Mouse (Mus musculus) CD4-positive, CD25-positive, alpha-beta regulatory T cell, adult 2 months (primary cell): ENCODE results near the gene Gm9913.

Experiments used
- DNase-seq: peaks from one replicate; pipeline ENCODE4 v3.0.0-alpha.2; 2012; ENCODE audit warnings: low read depth, low spot score

Gene Gm9913

GRCm38 (mm10) chr2:125505006-125505745, at the start of gene Gm9913:
Gm9913 (plus strand) TSS chr2:125505089.
- DNase-seq, result no peak

- DNase-seq, result peak; percentile 17
Observed at GRCm38 (mm10) chr2:125456059-125456789, 48.7 kb upstream of the Gm9913 start.

- no peak for DNase-seq
Observed at GRCm38 (mm10) chr2:125459087-125459486, 45.8 kb upstream of the Gm9913 start.

GRCm38 (mm10) chr2:125464036-125464435, 40.9 kb upstream of the Gm9913 start:
- DNase-seq, result no peak

GRCm38 (mm10) chr2:125470553-125471295, 34.2 kb upstream of the Gm9913 start:
- DNase-seq, result no peak

- DNase-seq, result no peak
Observed at GRCm38 (mm10) chr2:125471721-125472120, 33.2 kb upstream of the Gm9913 start.

- DNase-seq, result no peak
Observed at GRCm38 (mm10) chr2:125473228-125473627, 31.7 kb upstream of the Gm9913 start.

- DNase-seq, result no peak
Observed at GRCm38 (mm10) chr2:125474690-125475089, 30.2 kb upstream of the Gm9913 start.

- no peak for DNase-seq
Observed at GRCm38 (mm10) chr2:125476231-125476630, 28.7 kb upstream of the Gm9913 start.

- no peak for DNase-seq
Observed at GRCm38 (mm10) chr2:125477367-125477766, 27.5 kb upstream of the Gm9913 start.

GRCm38 (mm10) chr2:125478705-125479104, 26.2 kb upstream of the Gm9913 start:
- no peak for DNase-seq

- DNase-seq, result no peak
Observed at GRCm38 (mm10) chr2:125480057-125480456, 24.8 kb upstream of the Gm9913 start.

- DNase-seq, result no peak
Observed at GRCm38 (mm10) chr2:125481116-125481515, 23.8 kb upstream of the Gm9913 start.

GRCm38 (mm10) chr2:125481531-125482317, 23.2 kb upstream of the Gm9913 start:
- no peak for DNase-seq

GRCm38 (mm10) chr2:125484164-125484563, 20.7 kb upstream of the Gm9913 start:
- no peak for DNase-seq

GRCm38 (mm10) chr2:125484910-125485309, 20.0 kb upstream of the Gm9913 start:
- DNase-seq, result no peak

GRCm38 (mm10) chr2:125489979-125490378, 14.9 kb upstream of the Gm9913 start:
- DNase-seq, result no peak

GRCm38 (mm10) chr2:125492050-125492900, 12.6 kb upstream of the Gm9913 start:
- no peak for DNase-seq

GRCm38 (mm10) chr2:125494291-125494690, 10.6 kb upstream of the Gm9913 start:
- DNase-seq, result no peak
